Mouse (Mus musculus) stomach, embryonic 15.5 days (tissue): ENCODE results near the gene Nrros. TPM values are rescaled to one million over a fixed set of nuclear protein-coding genes. Genes with fewer than 3 reads are reported as not detected.

Experiments used
- ATAC-seq: fragments of 200-750 bp; cut with Nextera tagmentation; 2 replicates; pipeline ENCODE4 v1.8.0; 2017; ENCODE audit warnings: low read depth, moderate number of reproducible peaks, moderate TSS enrichment; ENCODE audit not compliant: insufficient read depth, low FRiP score
- H3K27ac ChIP-seq: fragments of 300-500 bp; sonication (generic); 2 replicates; pipeline ENCODE4 v1.5.1; 2015; ENCODE audit warnings: mild to moderate bottlenecking, inconsistent platforms
- H3K27me3 ChIP-seq: fragments of 300-500 bp; sonication (generic); replicated peaks from 2 replicates; pipeline ENCODE4 v1.6.1; 2015; ENCODE audit warnings: inconsistent platforms
- H3K36me3 ChIP-seq: fragments of 300-500 bp; sonication (generic); 2 replicates; pipeline ENCODE4 v1.6.1; 2015; ENCODE audit warnings: inconsistent platforms
- H3K4me1 ChIP-seq: fragments of 300-500 bp; sonication (generic); 2 replicates; pipeline ENCODE4 v1.6.1; 2015; ENCODE audit warnings: inconsistent platforms
- H3K4me2 ChIP-seq: fragments of 300-500 bp; sonication (generic); 2 replicates; pipeline ENCODE4 v1.6.1; 2015; ENCODE audit warnings: mild to moderate bottlenecking, inconsistent platforms
- H3K4me3 ChIP-seq: fragments of 300-500 bp; sonication (generic); replicated peaks from 2 replicates; pipeline ENCODE4 v1.5.1; 2015; ENCODE audit warnings: inconsistent platforms
- H3K9ac ChIP-seq: fragments of 300-500 bp; sonication (generic); 2 replicates; pipeline ENCODE4 v1.6.1; 2015; ENCODE audit warnings: inconsistent platforms
- H3K9me3 ChIP-seq: fragments of 300-500 bp; sonication (generic); 2 replicates; pipeline ENCODE4 v1.6.1; 2016; ENCODE audit warnings: inconsistent platforms
- WGBS: fragments of 180-500 bp; shearing (Covaris S2); methylation state at CpG from one replicate; pipeline ENCODE4 v1.1.7; 2015; 5-methylcytosine and 5-hydroxymethylcytosine counted together
- polyA plus RNA-seq: library from polyadenylated mRNA; unstranded; fragments of >200 nt; fragmentation: Nextera tagmentation; extraction: Ambion mirVana; gene quantifications from 2 replicates; pipeline ENCODE4 v1.2.1, GENCODE M21; 2015

The Nrros gene
- polyA plus RNA-seq, 1 experiment from 2014 or later, result 19.5 TPM

DNA sequence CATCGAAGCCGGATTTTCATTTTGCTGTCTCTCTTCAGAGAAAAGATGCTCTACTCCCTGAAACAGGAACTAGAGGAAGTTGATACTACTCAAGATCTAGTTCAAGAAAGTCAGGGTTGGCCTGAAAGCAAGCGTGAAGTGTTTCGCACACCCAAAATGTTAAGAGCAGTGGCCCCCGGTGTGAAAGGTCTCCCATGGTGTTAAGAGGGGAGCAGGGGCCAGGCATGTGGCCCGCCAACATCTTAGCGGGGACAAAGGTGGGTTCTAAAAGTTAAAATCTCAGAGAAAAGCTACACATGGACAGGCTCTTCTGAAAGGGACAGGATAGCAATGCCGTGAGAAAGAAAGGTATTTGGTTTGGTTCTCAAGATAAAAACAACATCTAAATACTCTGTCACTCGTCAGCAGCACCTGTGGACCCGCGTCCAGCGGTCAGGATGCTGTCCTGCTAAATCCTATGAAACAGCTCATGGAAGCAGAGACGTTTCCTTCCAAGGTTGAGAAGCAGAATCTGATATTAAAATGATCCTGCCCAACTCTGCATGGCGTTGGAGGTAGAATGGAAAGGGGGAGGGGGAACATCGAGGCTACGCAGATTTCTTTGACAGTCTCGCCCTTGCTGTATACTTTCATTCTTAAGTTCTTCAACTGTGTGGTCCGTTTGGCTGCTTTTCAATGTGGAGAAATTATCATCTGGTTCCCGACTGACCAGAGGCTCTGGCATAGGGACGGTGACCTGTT is 35.8 kb downstream of the Nrros start:
- H3K4me2 ChIP-seq, result peak overlapping the region; percentile 37
- peak overlapping the region; percentile 48; the same call in 1 of the 2 replicates for H3K27ac ChIP-seq
- no peaks in the 10 kb centered on the region for H3K36me3 ChIP-seq
- H3K27me3 ChIP-seq, result no peaks in the 10 kb centered on the region
- peak overlapping the region; percentile 21 for H3K4me3 ChIP-seq
- ATAC-seq, result no peak
- no peaks in the 10 kb centered on the region for H3K9me3 ChIP-seq
- no peak overlapping the region for H3K9ac ChIP-seq
- 63% methylated on average over 20 of the region's 20 CpGs for WGBS
- H3K4me1 ChIP-seq, result no peaks in the 10 kb centered on the region

DNA sequence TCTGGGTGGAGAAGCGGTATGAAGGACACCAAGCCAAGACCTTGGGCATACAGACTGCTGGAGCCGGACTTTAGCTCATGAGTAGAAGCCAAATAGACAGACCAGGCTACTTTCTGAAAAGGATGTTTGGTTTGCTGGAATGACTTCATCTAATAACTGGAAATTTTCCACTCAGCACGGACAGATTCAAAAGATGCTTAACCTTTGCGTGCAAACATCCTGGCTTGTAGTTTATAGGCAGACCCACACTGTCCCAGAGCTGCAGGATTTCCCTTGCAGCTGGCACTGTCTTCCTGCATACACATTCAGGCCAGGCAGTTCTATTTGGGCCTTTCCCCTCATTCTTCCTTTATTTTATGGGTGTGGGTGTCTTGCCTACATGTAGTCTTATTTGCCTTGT is 38.3 kb downstream of the Nrros start:
- Histone ChIP-seq H3K4me3 (no peak overlapping the region), H3K4me2 (no peak overlapping the region), H3K4me1 (no peaks in the 10 kb centered on the region), H3K9ac (no peak overlapping the region), H3K27me3 (no peaks in the 10 kb centered on the region), H3K36me3 (no peaks in the 10 kb centered on the region), H3K27ac (peak overlapping the region; percentile 4; the same call in 1 of the 2 replicates), H3K9me3 (no peaks in the 10 kb centered on the region)
- 70% methylated on average over 4 of the region's 4 CpGs for WGBS
- no peak for ATAC-seq

- H3K4me1 ChIP-seq, result no peaks in the 10 kb centered on the region
- no peaks in the 10 kb centered on the region for H3K36me3 ChIP-seq
- no peak for ATAC-seq
- H3K9ac ChIP-seq, result no peak overlapping the region
- no peak overlapping the region for H3K27ac ChIP-seq
- no peak overlapping the region for H3K4me2 ChIP-seq
- no peak overlapping the region for H3K4me3 ChIP-seq
- WGBS, result 90% methylated on average over 3 of the region's 3 CpGs
- H3K9me3 ChIP-seq, result no peaks in the 10 kb centered on the region
- no peaks in the 10 kb centered on the region for H3K27me3 ChIP-seq
Measured at GRCm38 (mm10) chr16:32125364-32125763, 40.0 kb downstream of the Nrros start.

- Histone ChIP-seq H3K27me3 (no peaks in the 10 kb centered on the region), H3K4me1 (no peaks in the 10 kb centered on the region), H3K4me3 (no peak overlapping the region), H3K27ac (peak overlapping the region; percentile 21; the same call in 1 of the 2 replicates), H3K4me2 (0 out of 2 replicates have a peak overlapping the region, but pooled peaks have one; percentile 21), H3K9ac (no peak overlapping the region), H3K9me3 (no peaks in the 10 kb centered on the region), H3K36me3 (no peaks in the 10 kb centered on the region)
- no peak for ATAC-seq
- WGBS, result 63% methylated on average over 17 of the region's 17 CpGs
Measured at GRCm38 (mm10) chr16:32124444-32125335, 40.7 kb downstream of the Nrros start.

GRCm38 (mm10) chr16:32124020-32124419 is 41.4 kb downstream of the Nrros start:
- ATAC-seq, result no peak
- Histone ChIP-seq H3K9me3 (no peaks in the 10 kb centered on the region), H3K4me1 (no peaks in the 10 kb centered on the region), H3K9ac (no peak overlapping the region), H3K27me3 (no peaks in the 10 kb centered on the region), H3K4me2 (no peak overlapping the region), H3K36me3 (no peaks in the 10 kb centered on the region), H3K27ac (no peak overlapping the region; the same call in 1 of the 2 replicates), H3K4me3 (no peak overlapping the region)
- 88% methylated on average over 7 of the region's 7 CpGs for WGBS

DNA sequence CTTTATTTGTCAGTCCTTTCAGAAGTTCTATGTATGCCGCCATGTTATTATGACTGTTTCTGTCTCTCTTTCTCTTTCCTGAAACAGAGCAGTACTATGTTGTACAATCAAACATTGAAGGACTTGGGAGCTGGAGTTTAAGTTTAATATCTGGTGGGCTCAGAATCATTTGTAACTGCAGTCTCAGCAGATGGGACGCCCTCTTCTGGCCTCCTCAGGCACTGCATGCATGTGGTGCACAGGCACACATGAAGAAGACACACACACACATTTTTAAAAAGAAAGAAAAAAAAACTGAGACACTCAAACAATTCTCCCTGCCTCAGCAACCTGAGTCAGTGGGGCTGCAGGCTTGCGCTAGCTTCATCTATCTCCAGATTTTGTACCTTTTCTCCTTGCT is 44.9 kb downstream of the Nrros start:
- H3K4me1 ChIP-seq, result no peaks in the 10 kb centered on the region; the same call in 1 of the 2 replicates
- 78% methylated on average over 3 of the region's 3 CpGs for WGBS
- no peak overlapping the region for H3K4me2 ChIP-seq
- ATAC-seq, result no peak
- H3K36me3 ChIP-seq, result no peaks in the 10 kb centered on the region
- no peak overlapping the region for H3K9ac ChIP-seq
- no peaks in the 10 kb centered on the region for H3K27me3 ChIP-seq
- H3K9me3 ChIP-seq, result no peaks in the 10 kb centered on the region
- no peak overlapping the region for H3K27ac ChIP-seq
- no peak overlapping the region for H3K4me3 ChIP-seq

GRCm38 (mm10) chr16:32116186-32116585 is 49.2 kb downstream of the Nrros start:
- Histone ChIP-seq H3K27me3 (no peaks in the 10 kb centered on the region), H3K4me3 (no peak overlapping the region), H3K9me3 (no peaks in the 10 kb centered on the region), H3K36me3 (no peaks in the 10 kb centered on the region), H3K27ac (no peak overlapping the region), H3K4me2 (peak overlapping the region; percentile 3; the same call in 1 of the 2 replicates), H3K4me1 (no peaks in the 10 kb centered on the region; the same call in 1 of the 2 replicates), H3K9ac (no peak overlapping the region)
- ATAC-seq, result no peak
- 31% methylated on average over 5 of the region's 5 CpGs for WGBS

DNA sequence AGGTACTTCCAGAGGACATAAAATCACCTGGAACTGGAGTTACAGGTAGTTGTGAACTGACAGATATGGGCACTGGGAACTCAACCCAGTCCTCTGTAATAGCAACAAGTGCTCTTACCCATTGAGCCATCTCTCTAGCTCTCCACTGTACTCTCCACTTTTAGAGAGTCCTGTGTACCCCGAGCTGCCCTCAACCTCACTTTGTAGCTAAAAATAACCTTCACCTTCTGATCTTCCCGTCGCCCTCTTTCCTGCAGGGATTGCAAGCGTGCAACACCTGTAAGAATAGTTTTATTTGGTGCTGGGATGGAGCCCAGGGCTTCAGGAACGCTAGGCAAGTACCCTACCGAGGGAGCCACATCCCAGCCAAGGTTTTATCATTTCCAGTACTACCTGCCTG is 49.6 kb downstream of the Nrros start:
- ATAC-seq, result no peak
- Histone ChIP-seq H3K36me3 (no peaks in the 10 kb centered on the region), H3K27ac (no peak overlapping the region), H3K9me3 (no peaks in the 10 kb centered on the region), H3K9ac (no peak overlapping the region), H3K4me1 (no peaks in the 10 kb centered on the region; the same call in 1 of the 2 replicates), H3K27me3 (no peaks in the 10 kb centered on the region), H3K4me3 (no peak overlapping the region), H3K4me2 (peak overlapping the region; percentile 3; the same call in 1 of the 2 replicates)
- WGBS, result 43% methylated on average over 6 of the region's 6 CpGs

- ATAC-seq, result no peak
- Histone ChIP-seq H3K36me3 (no peaks in the 10 kb centered on the region), H3K4me2 (no peak overlapping the region), H3K9ac (no peak overlapping the region), H3K9me3 (no peaks in the 10 kb centered on the region), H3K4me3 (no peak overlapping the region), H3K4me1 (no peaks in the 10 kb centered on the region; the same call in 1 of the 2 replicates), H3K27ac (no peak overlapping the region; the same call in 1 of the 2 replicates), H3K27me3 (no peaks in the 10 kb centered on the region)
- 14% methylated on average over 15 of the region's 15 CpGs for WGBS
Measured at GRCm38 (mm10) chr16:32114968-32115695, 50.3 kb downstream of the Nrros start.

DNA sequence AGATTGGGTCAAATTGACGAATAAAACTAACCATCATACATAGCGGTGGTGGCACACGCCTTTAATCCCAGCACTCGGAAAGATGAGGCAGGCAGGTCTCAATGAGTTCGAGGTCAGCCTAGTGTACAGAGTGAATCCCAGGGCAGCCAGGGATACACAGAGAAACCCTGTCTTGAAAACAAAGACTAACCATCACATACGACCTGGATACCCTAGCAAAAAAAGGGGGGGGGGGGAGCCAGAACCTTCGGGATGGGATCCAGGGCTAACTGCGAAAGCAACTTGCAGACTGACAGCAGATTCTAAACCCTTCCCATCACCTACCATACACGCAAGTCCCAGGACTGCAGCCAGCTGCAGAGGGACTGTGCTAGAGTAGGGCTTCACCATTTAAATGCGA is 51.0 kb downstream of the Nrros start:
- ATAC-seq, result no peak
- Histone ChIP-seq H3K9ac (no peak overlapping the region), H3K27ac (no peak overlapping the region; the same call in 1 of the 2 replicates), H3K36me3 (no peaks in the 10 kb centered on the region), H3K27me3 (no peaks in the 10 kb centered on the region), H3K9me3 (no peaks in the 10 kb centered on the region), H3K4me3 (no peak overlapping the region), H3K4me1 (no peaks in the 10 kb centered on the region; the same call in 1 of the 2 replicates), H3K4me2 (no peak overlapping the region)
- WGBS, result 79% methylated on average over 10 of the region's 10 CpGs

DNA sequence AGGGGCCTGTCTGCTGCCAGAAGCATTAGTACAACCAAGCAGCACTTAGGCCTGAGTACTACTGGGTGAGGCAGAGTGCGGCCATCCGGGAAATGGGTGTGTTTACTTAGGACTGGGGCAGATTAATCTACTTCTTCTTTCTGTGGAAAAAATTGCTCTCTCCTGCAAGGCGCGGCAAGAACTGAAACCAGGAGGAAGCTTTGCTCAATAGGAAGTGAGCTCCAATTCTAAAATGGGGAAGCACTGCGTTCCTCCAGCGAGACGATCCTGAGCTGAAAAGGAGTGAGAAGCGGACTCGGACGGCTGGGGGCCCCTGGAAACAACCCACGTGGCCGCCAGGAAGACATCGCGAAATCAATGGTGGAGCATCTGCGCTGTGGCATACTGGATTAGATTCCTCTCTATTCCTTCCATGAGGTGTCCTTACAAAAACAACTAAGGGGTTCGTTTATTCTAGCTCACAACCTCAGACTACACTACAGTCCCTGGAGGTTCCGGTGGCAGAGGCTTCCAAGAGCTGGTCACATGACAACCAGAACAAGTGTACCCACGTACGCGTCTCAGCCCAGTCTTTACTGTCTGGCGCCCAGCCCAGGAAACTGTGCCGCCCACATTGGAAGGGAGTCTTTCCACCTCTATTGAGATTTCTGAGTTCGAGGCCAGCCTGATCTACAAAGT is 51.7 kb downstream of the Nrros start:
- no peaks in the 10 kb centered on the region for H3K27me3 ChIP-seq
- no peak overlapping the region for H3K4me2 ChIP-seq
- WGBS, result 56% methylated on average over 23 of the region's 23 CpGs
- H3K4me3 ChIP-seq, result no peak overlapping the region
- H3K9me3 ChIP-seq, result no peaks in the 10 kb centered on the region
- H3K27ac ChIP-seq, result no peak overlapping the region
- no peaks in the 10 kb centered on the region; the same call in 1 of the 2 replicates for H3K4me1 ChIP-seq
- peak; percentile 45; the same call in 1 of the 2 replicates for ATAC-seq
- no peaks in the 10 kb centered on the region for H3K36me3 ChIP-seq
- H3K9ac ChIP-seq, result no peak overlapping the region
